Mouse (Mus musculus) heart, embryonic 16.5 days (tissue): ENCODE measurements around the gene Gmds. TPM values are rescaled to one million over a fixed set of nuclear protein-coding genes. Genes with fewer than 3 reads are reported as not detected.

ENCODE experiments used
- ATAC-seq: fragments of 200-750 bp; cut with Nextera tagmentation; replicated peaks from 2 replicates; pipeline ENCODE4 v1.8.0; 2017; ENCODE audit warnings: moderate number of reproducible peaks; ENCODE audit not compliant: insufficient read depth, low FRiP score; ENCODE audit errors: extremely low read depth
- H3K27ac ChIP-seq: fragments of 300-500 bp; sonication (generic); 2 replicates; pipeline ENCODE4 v1.5.1; 2014; ENCODE audit warnings: mild to moderate bottlenecking, low read length, control low read depth, moderate library complexity
- H3K27me3 ChIP-seq: fragments of 300-500 bp; sonication (generic); 2 replicates; pipeline ENCODE4 v1.6.1; 2014; ENCODE audit warnings: low read length, mixed read lengths; ENCODE audit not compliant: control insufficient read depth, insufficient read depth
- H3K36me3 ChIP-seq: fragments of 300-500 bp; sonication (generic); 2 replicates; pipeline ENCODE4 v1.6.1; 2014; ENCODE audit not compliant: control insufficient read depth, insufficient read depth
- H3K4me1 ChIP-seq: fragments of 300-500 bp; sonication (generic); 2 replicates; pipeline ENCODE4 v1.6.1; 2014; ENCODE audit warnings: low read length, mixed read lengths; ENCODE audit not compliant: control insufficient read depth, insufficient read depth
- H3K4me2 ChIP-seq: fragments of 300-500 bp; sonication (generic); 2 replicates; pipeline ENCODE4 v1.6.1; 2014; ENCODE audit warnings: low read depth, mild to moderate bottlenecking, control low read depth, low read length
- H3K4me3 ChIP-seq: fragments of 300-500 bp; sonication (generic); 2 replicates; pipeline ENCODE4 v1.5.1; 2014; ENCODE audit warnings: mild to moderate bottlenecking, control low read depth, low read length
- H3K9ac ChIP-seq: fragments of 300-500 bp; sonication (generic); 2 replicates; pipeline ENCODE4 v1.6.1; 2014; ENCODE audit warnings: low read length, control low read depth
- H3K9me3 ChIP-seq: fragments of 300-500 bp; sonication (generic); replicated peaks from 2 replicates; pipeline ENCODE4 v1.6.1; 2016; ENCODE audit warnings: low read length; ENCODE audit not compliant: control insufficient read depth
- WGBS: fragments of 180-500 bp; shearing (Covaris S2); extraction: QIAGEN DNeasy Blood & Tissue Kit; methylation state at CpG from one replicate; pipeline ENCODE4 v1.1.7; 2014; 5-methylcytosine and 5-hydroxymethylcytosine counted together
- polyA plus RNA-seq: library from polyadenylated mRNA; unstranded; fragments of >200 nt; fragmentation: Nextera tagmentation; extraction: Ambion mirVana; gene quantifications from 2 replicates; pipeline ENCODE4 v1.2.1, GENCODE M21; 2015

Gmds gene
- polyA plus RNA-seq, result 21.0 and 21.8 TPM in 2 replicates

- H3K4me1 ChIP-seq, result peaks cover 9% of the 10 kb centered on the region
- H3K4me3 ChIP-seq, result peak within 1 kb of the TSS; percentile 66
- H3K9ac ChIP-seq, result peak within 1 kb of the TSS; percentile 80
- H3K27ac ChIP-seq, result peak within 1 kb of the TSS; percentile 76
- peak; percentile 99 for ATAC-seq
- 2% methylated on average over 55 of the region's 55 CpGs for WGBS
- H3K27me3 ChIP-seq, result no peaks in the 10 kb centered on the region
- H3K36me3 ChIP-seq, result no peaks in the 10 kb centered on the region; the same call in 1 of the 2 replicates
- H3K4me2 ChIP-seq, result peak within 1 kb of the TSS; percentile 89
- H3K9me3 ChIP-seq, result no peaks in the 10 kb centered on the region
Measured at GRCm38 (mm10) chr13:32338513-32339365, at the start of gene Gmds. Gene Gmds, minus strand, starts transcription at chr13:32338740.

GRCm38 (mm10) chr13:32385421-32386092 lies 47.0 kb upstream of the Gmds start:
- Histone ChIP-seq H3K27ac (no peak overlapping the region), H3K9me3 (no peaks in the 10 kb centered on the region), H3K4me2 (no peak overlapping the region), H3K36me3 (no peaks in the 10 kb centered on the region), H3K4me3 (no peak overlapping the region), H3K27me3 (no peaks in the 10 kb centered on the region), H3K4me1 (no peaks in the 10 kb centered on the region), H3K9ac (no peak overlapping the region)
- WGBS, result 63% methylated on average over 4 of the region's 4 CpGs
- no peak for ATAC-seq

GRCm38 (mm10) chr13:32382227-32383010 lies 43.9 kb upstream of the Gmds start:
- H3K27me3 ChIP-seq, result no peaks in the 10 kb centered on the region
- 69% methylated on average over 6 of the region's 6 CpGs for WGBS
- H3K27ac ChIP-seq, result no peak overlapping the region
- no peaks in the 10 kb centered on the region for H3K36me3 ChIP-seq
- no peaks in the 10 kb centered on the region for H3K9me3 ChIP-seq
- H3K4me3 ChIP-seq, result no peak overlapping the region
- no peak for ATAC-seq
- H3K4me2 ChIP-seq, result no peak overlapping the region
- H3K9ac ChIP-seq, result no peak overlapping the region
- H3K4me1 ChIP-seq, result no peaks in the 10 kb centered on the region

GRCm38 (mm10) chr13:32378634-32379033 lies 40.1 kb upstream of the Gmds start:
- no peaks in the 10 kb centered on the region for H3K27me3 ChIP-seq
- no peak overlapping the region for H3K9ac ChIP-seq
- no peak for ATAC-seq
- H3K36me3 ChIP-seq, result no peaks in the 10 kb centered on the region
- no peaks in the 10 kb centered on the region; the same call in 1 of the 2 replicates for H3K9me3 ChIP-seq
- 70% methylated on average over 1 of the region's 1 CpGs for WGBS
- H3K4me1 ChIP-seq, result no peaks in the 10 kb centered on the region
- no peak overlapping the region for H3K4me3 ChIP-seq
- no peak overlapping the region for H3K4me2 ChIP-seq
- H3K27ac ChIP-seq, result no peak overlapping the region

- WGBS, result 83% methylated on average over 2 of the region's 2 CpGs
- no peaks in the 10 kb centered on the region for H3K4me1 ChIP-seq
- no peaks in the 10 kb centered on the region for H3K36me3 ChIP-seq
- no peak overlapping the region for H3K4me2 ChIP-seq
- no peak overlapping the region for H3K4me3 ChIP-seq
- no peaks in the 10 kb centered on the region; the same call in 1 of the 2 replicates for H3K9me3 ChIP-seq
- H3K9ac ChIP-seq, result no peak overlapping the region
- ATAC-seq, result no peak
- no peaks in the 10 kb centered on the region for H3K27me3 ChIP-seq
- no peak overlapping the region for H3K27ac ChIP-seq
Measured at GRCm38 (mm10) chr13:32372531-32372883, 34.0 kb upstream of the Gmds start.

- Histone ChIP-seq H3K4me2 (no peak overlapping the region), H3K9ac (no peak overlapping the region), H3K9me3 (no peaks in the 10 kb centered on the region; the same call in 1 of the 2 replicates), H3K4me3 (no peak overlapping the region), H3K27ac (no peak overlapping the region), H3K27me3 (no peaks in the 10 kb centered on the region), H3K36me3 (no peaks in the 10 kb centered on the region), H3K4me1 (no peaks in the 10 kb centered on the region)
- ATAC-seq, result no peak
- WGBS, result 64% methylated on average over 4 of the region's 4 CpGs
Measured at GRCm38 (mm10) chr13:32371874-32372530, 33.5 kb upstream of the Gmds start.

GRCm38 (mm10) chr13:32370751-32371150 lies 32.2 kb upstream of the Gmds start:
- H3K27ac ChIP-seq, result no peak overlapping the region
- H3K9ac ChIP-seq, result no peak overlapping the region
- H3K27me3 ChIP-seq, result no peaks in the 10 kb centered on the region
- no peak overlapping the region for H3K4me2 ChIP-seq
- no peak for ATAC-seq
- no peaks in the 10 kb centered on the region for H3K36me3 ChIP-seq
- H3K4me1 ChIP-seq, result no peaks in the 10 kb centered on the region
- H3K4me3 ChIP-seq, result no peak overlapping the region
- 58% methylated on average over 7 of the region's 7 CpGs for WGBS
- no peaks in the 10 kb centered on the region; the same call in 1 of the 2 replicates for H3K9me3 ChIP-seq

GRCm38 (mm10) chr13:32370135-32370534 lies 31.6 kb upstream of the Gmds start:
- no peaks in the 10 kb centered on the region for H3K9me3 ChIP-seq
- no peaks in the 10 kb centered on the region for H3K36me3 ChIP-seq
- H3K27me3 ChIP-seq, result no peaks in the 10 kb centered on the region
- no peak overlapping the region for H3K4me2 ChIP-seq
- 62% methylated on average over 1 of the region's 1 CpGs for WGBS
- ATAC-seq, result no peak
- H3K9ac ChIP-seq, result no peak overlapping the region
- no peak overlapping the region for H3K27ac ChIP-seq
- no peak overlapping the region for H3K4me3 ChIP-seq
- no peaks in the 10 kb centered on the region for H3K4me1 ChIP-seq
